Mouse (Mus musculus): ENCODE measurements around the gene Lage3. TPM values are rescaled to one million over a fixed set of nuclear protein-coding genes. Genes with fewer than 3 reads are reported as not detected.

Lage3 gene
- total and polyA plus RNA-seq, 3 experiments: 52.7 to 88.1 TPM; not detected in 1

- Histone ChIP-seq H3K79me2 (ENCODE audit: control insufficient read depth, insufficient read depth, low read length, poor library complexity) (no peaks in the 10 kb centered on the region), H3K27ac (ENCODE audit: control insufficient read depth, low read depth, low read length) (no peak overlapping the region), H3K4me3 (ENCODE audit: control insufficient read depth in 1 of 2, insufficient read depth in 1 of 2, low read depth in 2 of 2, low read length in 2 of 2) (no peak overlapping the region), H3K4me1 (ENCODE audit: control insufficient read depth in 1 of 2, insufficient read depth in 2 of 2, low read length in 2 of 2) (peaks cover 0 to 3% of the 10 kb centered on the region in 2 experiments; a peak in 1 of 4 replicates), H3K36me3 (ENCODE audit: control insufficient read depth in 1 of 2, insufficient read depth in 2 of 2, low read length in 2 of 2) (peaks cover 0 to 2% of the 10 kb centered on the region in 2 experiments; a peak in 1 of 4 replicates), H3K9ac (ENCODE audit: control insufficient read depth, low read depth, low read length, poor library complexity, severe bottlenecking) (no peak overlapping the region), H3K9me3 (replicated peaks; ENCODE audit: insufficient read depth, low read length) (no peaks in the 10 kb centered on the region), H3K27me3 (ENCODE audit: control insufficient read depth in 1 of 2, insufficient read depth in 2 of 2, low read length in 2 of 2) (no peaks in the 10 kb centered on the region)
- TF ChIP-seq CTCF (IDR thresholded peaks at IDR 0.05 in 2 of 3, conservative IDR thresholded peaks at IDR 0.05 in 1 of 3; ENCODE audit: control insufficient read depth in 1 of 3, insufficient read depth in 1 of 3, low read depth in 2 of 3, low read length in 3 of 3, poor library complexity in 1 of 3, severe bottlenecking in 1 of 3): no peak
- no peak for TF ChIP-seq E2F4 (IDR thresholded peaks at IDR 0.05; ENCODE audit: borderline replicate concordance, low read depth, low read length)
- peak; percentile 30; the same call in 1 of the 2 replicates for TF ChIP-seq TAL1 (IDR thresholded peaks at IDR 0.05; ENCODE audit: low read length)
- TF ChIP-seq CHD1 (IDR thresholded peaks at IDR 0.05; ENCODE audit: low read depth, low read length): no peak
- no peak for DNase-seq (ENCODE audit: low read depth, low spot score)
Observed at GRCm38 (mm10) chrX:74384451-74384850, 31.0 kb upstream of the Lage3 start.

GRCm38 (mm10) chrX:74372888-74373549, 19.6 kb upstream of the Lage3 start, which contains the start of the genes Ubl4a and Slc10a3:
TSS of gene Ubl4a (minus strand) at chrX:74373218.
TSS of gene Slc10a3 (minus strand) at chrX:74373349.
- no peaks in the 10 kb centered on the region for H3K9me3 ChIP-seq (replicated peaks; ENCODE audit: insufficient read depth, low read length)
- H3K4me1 ChIP-seq (ENCODE audit: control insufficient read depth in 1 of 2, insufficient read depth in 2 of 2, low read length in 2 of 2): peaks cover 0 to 8% of the 10 kb centered on the region in 2 experiments; a peak in 2 of 4 replicates
- peak within 1 kb of the TSS; percentile 72 to 89 for H3K4me3 ChIP-seq (ENCODE audit: control insufficient read depth in 1 of 2, insufficient read depth in 1 of 2, low read depth in 2 of 2, low read length in 2 of 2)
- peaks cover 6% of the 10 kb centered on the region for H3K79me2 ChIP-seq (ENCODE audit: control insufficient read depth, insufficient read depth, low read length, poor library complexity)
- H3K27me3 ChIP-seq (ENCODE audit: control insufficient read depth in 1 of 2, insufficient read depth in 2 of 2, low read length in 2 of 2): no peaks in the 10 kb centered on the region
- H3K27ac ChIP-seq (ENCODE audit: control insufficient read depth, low read depth, low read length): peak within 1 kb of the TSS; percentile 63
- H3K36me3 ChIP-seq (ENCODE audit: control insufficient read depth in 1 of 2, insufficient read depth in 2 of 2, low read length in 2 of 2): peaks cover 0 to 11% of the 10 kb centered on the region in 2 experiments; a peak in 2 of 4 replicates
- DNase-seq (ENCODE audit: low read depth, low spot score): peak; percentile 95
- peak within 1 kb of the TSS; percentile 84 for H3K9ac ChIP-seq (ENCODE audit: control insufficient read depth, low read depth, low read length, poor library complexity, severe bottlenecking)
- no peak for TF ChIP-seq ZKSCAN1 (IDR thresholded peaks at IDR 0.05; ENCODE audit: low read depth, low read length)
- TF ChIP-seq USF2 (IDR thresholded peaks at IDR 0.05; ENCODE audit: borderline replicate concordance in 1 of 2, insufficient read depth in 1 of 2, low read depth in 1 of 2, low read length in 2 of 2): 0 out of 4 replicates have a peak, but pooled peaks of 1 of the 2 experiments have one; percentile 38
- TF ChIP-seq GABPA (IDR thresholded peaks at IDR 0.05; ENCODE audit: low read depth, low read length): no peak
- TF ChIP-seq USF1 (IDR thresholded peaks at IDR 0.05; ENCODE audit: low read depth, low read length): peak; percentile 90
- peak; percentile 75; the same call in 1 of the 2 replicates for TF ChIP-seq ZMIZ1 (IDR thresholded peaks at IDR 0.05; ENCODE audit: low read depth, low read length)
- peak; percentile 79; the same call in 1 of the 2 replicates for TF ChIP-seq POLR2AphosphoS2 (IDR thresholded peaks at IDR 0.05; ENCODE audit: low read length)
- TF ChIP-seq RAD21 (IDR thresholded peaks at IDR 0.05; ENCODE audit: low read depth, low read length): no peak
- TF ChIP-seq MAFK (IDR thresholded peaks at IDR 0.05; ENCODE audit: borderline replicate concordance, low read depth, low read length): no peak
- TF ChIP-seq NRF1 (IDR thresholded peaks at IDR 0.05; ENCODE audit: insufficient read depth, low read depth, low read length, poor library complexity, severe bottlenecking): 0 out of 2 replicates have a peak, but pooled peaks have one; percentile 23
- no peak for TF ChIP-seq CHD2 (IDR thresholded peaks at IDR 0.05; ENCODE audit: low read length)
- TF ChIP-seq ZC3H11A (IDR thresholded peaks at IDR 0.05; ENCODE audit: low read depth, low read length): no peak
- TF ChIP-seq E2F4 (IDR thresholded peaks at IDR 0.05; ENCODE audit: borderline replicate concordance, low read depth, low read length): peak; percentile 72; the same call in 1 of the 2 replicates
- no peak for TF ChIP-seq CTCF (IDR thresholded peaks at IDR 0.05 in 2 of 3, conservative IDR thresholded peaks at IDR 0.05 in 1 of 3; ENCODE audit: control insufficient read depth in 1 of 3, insufficient read depth in 1 of 3, low read depth in 2 of 3, low read length in 3 of 3, poor library complexity in 1 of 3, severe bottlenecking in 1 of 3)
- peak; percentile 82 for TF ChIP-seq HCFC1 (IDR thresholded peaks at IDR 0.05; ENCODE audit: low read depth, low read length)
- peak; percentile 98 for TF ChIP-seq MYC (IDR thresholded peaks at IDR 0.05; ENCODE audit: low read depth, low read length)
- no peak for TF ChIP-seq MEF2A (IDR thresholded peaks at IDR 0.05; ENCODE audit: extremely low read depth, insufficient replicate concordance, low read depth, low read length, poor library complexity, severe bottlenecking)
- peak; percentile 90 to 93 for TF ChIP-seq POLR2A (IDR thresholded peaks at IDR 0.05; ENCODE audit: control insufficient read depth in 1 of 2, insufficient read depth in 1 of 2, low read depth in 1 of 2, low read length in 2 of 2, poor library complexity in 1 of 2)
- TF ChIP-seq SIN3A (IDR thresholded peaks at IDR 0.05; ENCODE audit: low read length): peak; percentile 95
- no peak for TF ChIP-seq ELF1 (IDR thresholded peaks at IDR 0.05; ENCODE audit: low read depth, low read length)
- peak; percentile 26; the same call in 1 of the 2 replicates for TF ChIP-seq TCF12 (IDR thresholded peaks at IDR 0.05; ENCODE audit: low read depth, low read length)
- TF ChIP-seq UBTF (IDR thresholded peaks at IDR 0.05; ENCODE audit: borderline replicate concordance, insufficient read depth, low read depth, low read length): no peak
- TF ChIP-seq BHLHE40 (IDR thresholded peaks at IDR 0.05; ENCODE audit: borderline replicate concordance, low read depth, low read length): 0 out of 2 replicates have a peak, but pooled peaks have one; percentile 19
- no peak; a peak in 1 of 4 replicates for TF ChIP-seq EP300 (IDR thresholded peaks at IDR 0.05; ENCODE audit: low read depth in 1 of 2, low read length in 2 of 2)
- peak; percentile 48; the same call in 1 of the 2 replicates for TF ChIP-seq MAZ (IDR thresholded peaks at IDR 0.05; ENCODE audit: low read depth, low read length)
- TF ChIP-seq MXI1 (IDR thresholded peaks at IDR 0.05; ENCODE audit: low read depth, low read length): peak; percentile 96
